Mouse (Mus musculus): Measurements from ENCODE around the gene Dtx4.

The Dtx4 gene

GRCm38 (mm10) chr19:12494972-12495535 lies 6.2 kb downstream of the Dtx4 start:
- no peak for DNase-seq (ENCODE audit: extremely low read depth, insufficient read length, low spot score)

DNA sequence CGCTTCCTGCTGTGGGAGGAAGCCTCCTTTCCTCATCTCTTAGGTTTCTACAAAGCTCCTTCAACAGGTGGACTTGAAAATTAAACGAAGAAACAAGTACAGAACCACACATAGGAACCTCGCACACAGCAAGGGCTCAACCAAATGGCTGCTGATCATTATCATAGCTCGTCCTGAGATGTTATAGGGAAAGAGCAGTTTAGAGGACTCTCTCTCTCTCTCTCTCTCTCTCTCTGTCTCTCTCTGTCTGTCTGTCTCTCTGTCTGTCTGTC lies 7.1 kb downstream of the Dtx4 start:
- DNase-seq (ENCODE audit: extremely low read depth, insufficient read length, low spot score): no peak

GRCm38 (mm10) chr19:12493453-12494186 lies 7.6 kb downstream of the Dtx4 start:
- DNase-seq (ENCODE audit: extremely low read depth, insufficient read length, low spot score): no peak

DNA sequence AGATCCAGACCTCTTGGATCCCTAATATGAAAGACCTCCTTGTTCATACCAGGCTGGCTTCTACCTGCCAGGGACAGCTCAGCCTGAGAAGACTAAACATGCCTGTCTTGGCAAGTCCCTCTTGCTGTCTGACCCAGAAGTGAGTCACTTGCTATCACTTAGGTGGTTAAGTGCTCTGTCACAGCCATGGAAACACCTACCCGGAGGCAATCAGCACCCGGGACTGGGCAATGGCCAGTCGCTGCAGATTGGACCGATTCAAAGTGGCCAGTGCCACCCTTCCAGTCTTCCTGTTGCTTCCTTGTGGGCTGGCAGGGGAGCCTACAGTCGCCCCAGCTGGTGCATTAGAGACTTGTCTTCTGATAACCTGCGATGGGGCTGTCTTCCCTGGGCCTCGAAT lies 9.6 kb downstream of the Dtx4 start:
- DNase-seq (ENCODE audit: extremely low read depth, insufficient read length, low spot score): no peak

DNA sequence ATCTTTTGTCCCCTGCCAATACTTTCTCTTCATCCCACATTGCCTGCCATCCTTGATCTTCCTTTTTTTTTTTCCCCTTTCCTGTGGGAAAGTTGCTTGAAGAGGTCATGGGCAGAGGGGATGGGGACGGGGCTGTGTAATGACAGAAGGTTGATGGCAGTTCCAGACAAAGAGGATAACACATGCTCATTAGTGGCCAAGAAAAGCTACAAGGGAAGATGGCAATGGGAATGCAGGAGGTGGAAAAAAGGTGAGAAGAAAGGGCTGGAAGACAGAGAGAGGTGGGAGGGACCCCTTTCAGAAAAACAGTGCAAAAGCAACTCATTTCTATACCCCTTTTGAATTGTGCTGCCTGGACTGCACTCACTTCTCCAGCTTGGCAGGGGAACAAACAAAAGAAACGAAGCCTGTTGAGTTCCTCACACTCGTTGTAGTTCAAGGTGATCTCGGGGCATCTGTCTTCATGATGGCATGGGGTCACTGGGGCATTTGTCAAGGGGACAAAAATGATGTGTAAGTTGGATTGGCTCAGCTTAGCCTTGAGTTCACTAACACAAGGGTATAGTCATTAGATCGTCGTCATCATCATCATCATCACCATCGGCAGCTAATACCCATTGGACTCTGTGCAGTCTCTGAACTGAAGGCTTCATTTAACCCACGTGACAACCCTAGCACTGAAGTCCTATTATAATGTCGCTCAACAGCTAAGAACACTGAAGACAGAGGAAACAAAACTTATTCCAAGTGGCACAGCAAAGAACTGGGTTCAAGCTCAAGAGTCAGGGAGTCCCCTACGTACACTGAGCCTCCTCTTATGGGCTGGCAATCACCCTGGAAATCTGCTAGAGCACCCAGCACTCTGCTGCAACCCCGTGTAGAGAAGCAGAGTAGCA lies 11.3 kb downstream of the Dtx4 start:
- no peak for DNase-seq (ENCODE audit: extremely low read depth, insufficient read length, low spot score)

- no peak for DNase-seq (ENCODE audit: extremely low read depth, insufficient read length, low spot score)
Measured at GRCm38 (mm10) chr19:12488969-12489674, 12.1 kb downstream of the Dtx4 start.

- DNase-seq (ENCODE audit: extremely low read depth, insufficient read length, low spot score): no peak
Measured at GRCm38 (mm10) chr19:12488205-12488966, 12.9 kb downstream of the Dtx4 start.

- DNase-seq (ENCODE audit: extremely low read depth, insufficient read length, low spot score): no peak
Measured at GRCm38 (mm10) chr19:12487511-12488204, 13.6 kb downstream of the Dtx4 start.

DNA sequence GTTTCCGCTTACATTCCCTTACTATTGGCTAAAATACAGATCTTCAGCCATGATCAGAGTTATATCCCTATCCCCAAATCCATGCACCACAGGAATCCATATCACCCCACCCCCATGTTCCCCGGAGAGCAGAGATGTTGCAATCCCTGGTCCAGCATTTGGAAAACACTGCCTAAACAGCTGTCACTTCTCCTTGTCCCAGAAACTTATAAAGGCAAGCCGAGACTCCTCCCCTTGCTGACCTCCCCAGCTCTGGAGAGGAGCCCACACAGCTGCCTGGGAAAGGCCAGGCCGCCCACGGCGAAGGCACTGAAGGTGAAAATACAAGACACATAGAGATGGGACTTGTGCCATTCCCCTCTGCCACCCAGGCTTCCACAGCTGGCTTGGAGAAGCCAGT lies 14.4 kb downstream of the Dtx4 start:
- DNase-seq (ENCODE audit: extremely low read depth, insufficient read length, low spot score): peak; percentile 47

- no peak for DNase-seq (ENCODE audit: extremely low read depth, insufficient read length, low spot score)
Measured at GRCm38 (mm10) chr19:12485631-12486030, 15.6 kb downstream of the Dtx4 start.

DNA sequence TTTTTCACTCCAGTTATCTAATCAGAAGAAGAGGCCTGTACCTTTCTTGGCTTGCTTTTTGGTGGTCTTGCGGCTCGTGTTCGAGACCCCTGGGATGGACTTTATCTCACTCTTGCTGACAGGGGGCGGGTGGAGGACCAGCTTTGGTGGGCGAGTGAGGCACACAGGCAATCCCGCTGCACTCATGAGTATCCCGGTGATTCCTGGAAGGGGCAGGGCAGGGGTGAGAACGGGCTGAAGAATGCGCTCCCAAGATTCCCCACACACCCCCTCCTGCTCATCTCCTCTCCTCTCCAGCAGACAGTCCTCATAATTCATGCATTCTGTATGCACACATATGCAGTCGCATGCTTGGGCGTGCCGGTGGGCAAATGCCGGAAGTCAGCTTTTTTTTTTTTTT lies 16.0 kb downstream of the Dtx4 start:
- no peak for DNase-seq (ENCODE audit: extremely low read depth, insufficient read length, low spot score)

DNA sequence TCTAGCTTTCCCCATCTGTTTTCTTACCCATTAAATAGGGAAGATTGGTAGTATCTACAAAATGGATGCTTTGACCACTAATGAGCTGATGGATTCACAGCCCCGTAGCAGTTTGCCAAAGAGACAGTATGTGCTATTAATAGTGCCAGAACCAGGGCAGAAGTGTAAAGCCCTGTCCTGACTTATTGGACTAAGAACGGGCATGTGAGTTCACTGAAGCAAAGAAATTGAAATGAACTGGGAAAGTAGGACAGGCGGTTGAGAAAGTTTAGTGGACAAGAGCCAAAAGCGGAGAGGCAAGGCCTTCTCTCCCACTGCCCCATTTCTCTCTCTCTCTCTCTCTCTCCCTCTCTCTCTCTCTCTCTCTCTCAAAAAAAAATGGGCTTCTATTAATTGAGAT lies 17.0 kb downstream of the Dtx4 start:
- DNase-seq (ENCODE audit: extremely low read depth, insufficient read length, low spot score): no peak

GRCm38 (mm10) chr19:12483782-12484181 lies 17.5 kb downstream of the Dtx4 start:
- DNase-seq (ENCODE audit: extremely low read depth, insufficient read length, low spot score): no peak

DNA sequence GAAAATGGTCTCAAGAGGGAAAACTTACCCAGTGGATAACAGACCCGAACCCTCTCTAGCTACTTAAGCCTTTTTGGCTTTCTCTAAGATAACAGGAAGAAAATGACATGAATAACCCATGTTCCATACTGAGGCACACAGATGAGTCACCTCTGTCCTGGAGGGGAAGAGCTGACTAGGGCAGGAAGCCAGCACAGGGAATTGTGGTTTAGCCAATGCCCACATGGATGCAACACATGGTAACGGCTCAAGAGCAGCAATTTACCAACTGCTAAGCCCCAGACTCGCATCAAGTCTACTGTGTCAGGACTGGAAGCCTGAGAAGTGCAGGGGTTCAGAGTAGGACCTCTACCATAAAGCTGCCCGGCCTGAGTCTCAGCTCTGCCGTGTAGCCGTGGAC lies 22.9 kb downstream of the Dtx4 start:
- DNase-seq (ENCODE audit: extremely low read depth, insufficient read length, low spot score): no peak

- no peak for DNase-seq (ENCODE audit: extremely low read depth, insufficient read length, low spot score)
Measured at GRCm38 (mm10) chr19:12476721-12477270, 24.5 kb downstream of the Dtx4 start.

- peak; percentile 78 for DNase-seq (ENCODE audit: extremely low read depth, insufficient read length, low spot score)
Measured at GRCm38 (mm10) chr19:12475380-12476250, 25.6 kb downstream of the Dtx4 start.

GRCm38 (mm10) chr19:12473951-12474350 lies 27.3 kb downstream of the Dtx4 start:
- no peak for DNase-seq (ENCODE audit: extremely low read depth, insufficient read length, low spot score)

DNA sequence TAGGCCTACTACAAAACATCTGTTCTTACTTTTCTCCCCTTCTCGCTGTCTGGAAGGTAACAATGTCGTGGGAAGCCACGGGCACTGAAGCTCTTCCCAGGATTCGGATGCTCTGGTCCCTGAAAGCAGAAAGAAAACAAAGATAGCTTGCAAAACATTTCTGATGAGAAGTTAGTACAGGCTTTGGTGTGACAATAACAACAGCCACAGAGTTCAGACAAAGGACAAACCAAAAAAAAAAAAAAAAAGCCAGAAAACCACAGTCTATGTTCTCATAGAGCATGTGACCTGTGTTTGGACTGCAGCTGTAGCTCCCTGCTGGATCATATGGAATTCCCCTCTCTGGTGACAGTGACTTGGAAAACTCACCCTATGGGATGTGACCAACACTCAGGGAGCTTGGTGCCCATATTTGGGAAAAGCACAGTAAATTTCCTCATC lies 28.0 kb downstream of the Dtx4 start:
- peak; percentile 38 for DNase-seq (ENCODE audit: extremely low read depth, insufficient read length, low spot score)
